Mouse (Mus musculus) cortical plate, adult 2 months (tissue): Measurements from ENCODE around the gene Tdrd1.

Experiments
- CTCF ChIP-seq: fragments of 200-500 bp; IDR thresholded peaks from 2 replicates; pipeline ENCODE4 v1.5.1; 2011; ENCODE audit warnings: mild to moderate bottlenecking, control low read depth, low read length; ENCODE audit not compliant: insufficient read depth; ENCODE audit errors: extremely low read depth
- POLR2A ChIP-seq: fragments of 200-500 bp; IDR thresholded peaks from 2 replicates; pipeline ENCODE4 v1.6.1; 2011; ENCODE audit warnings: mild to moderate bottlenecking, low read length, control low read depth; ENCODE audit not compliant: insufficient read depth; ENCODE audit errors: extremely low read depth

DNA sequence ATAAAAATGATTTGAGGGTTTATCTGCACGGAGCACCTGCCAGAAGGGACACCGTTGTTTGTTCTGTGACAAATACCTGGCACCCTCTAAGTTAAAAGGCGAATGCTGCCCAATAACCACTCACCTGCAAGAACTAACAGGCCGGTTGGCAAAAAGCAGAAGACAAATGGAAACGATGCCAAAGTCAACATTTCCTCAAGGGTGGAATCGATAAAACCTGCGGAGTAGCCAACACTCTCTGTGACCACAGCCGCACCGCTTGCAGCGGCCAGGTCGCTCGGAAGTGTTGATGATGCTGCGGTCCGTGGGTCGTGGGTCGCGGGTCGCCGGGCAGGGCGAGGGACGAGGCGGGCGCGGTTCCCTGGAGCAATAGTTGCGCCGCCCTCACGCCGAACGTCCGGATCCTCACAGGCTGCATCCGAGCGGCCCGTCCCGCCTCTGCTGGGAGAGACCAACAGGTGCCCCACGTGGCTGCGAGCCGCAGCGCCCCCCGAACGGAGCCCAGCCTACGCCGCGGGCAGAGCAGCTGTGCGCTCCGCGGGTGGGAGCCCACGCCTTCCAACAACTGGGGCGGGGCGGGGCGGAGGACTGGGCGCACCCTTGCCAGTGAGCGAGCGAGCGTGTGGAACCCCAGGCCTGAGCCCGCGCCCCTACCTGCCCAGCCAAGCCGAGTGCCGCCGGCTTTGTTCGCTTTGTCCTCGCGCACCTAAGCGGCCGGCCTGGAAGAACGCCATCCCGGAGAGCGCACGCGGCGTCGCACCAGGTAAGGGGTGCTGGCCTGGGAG, 48.0 kb downstream of the Tdrd1 start, which contains the start of gene Vwa2:
- TF ChIP-seq CTCF (no peak), POLR2A (no peak)
